Mouse (Mus musculus) G1E (cell line): ENCODE measurements around the gene Tmco4.

ENCODE experiments used
- CTCF ChIP-seq: IDR thresholded peaks from 2 replicates; pipeline ENCODE4 v1.5.1; 2012; ENCODE audit warnings: low read depth, low read length, inconsistent platforms, mixed read lengths
- POLR2AphosphoS5 ChIP-seq: IDR thresholded peaks from 2 replicates; pipeline ENCODE4 v1.6.1; 2012; ENCODE audit warnings: low read depth, low read length, inconsistent platforms; ENCODE audit not compliant: insufficient replicate concordance
- TAL1 ChIP-seq: conservative IDR thresholded peaks from 2 replicates; pipeline ENCODE4 v1.6.1; 2012; ENCODE audit warnings: low read depth, low read length, inconsistent platforms, mixed read lengths

DNA sequence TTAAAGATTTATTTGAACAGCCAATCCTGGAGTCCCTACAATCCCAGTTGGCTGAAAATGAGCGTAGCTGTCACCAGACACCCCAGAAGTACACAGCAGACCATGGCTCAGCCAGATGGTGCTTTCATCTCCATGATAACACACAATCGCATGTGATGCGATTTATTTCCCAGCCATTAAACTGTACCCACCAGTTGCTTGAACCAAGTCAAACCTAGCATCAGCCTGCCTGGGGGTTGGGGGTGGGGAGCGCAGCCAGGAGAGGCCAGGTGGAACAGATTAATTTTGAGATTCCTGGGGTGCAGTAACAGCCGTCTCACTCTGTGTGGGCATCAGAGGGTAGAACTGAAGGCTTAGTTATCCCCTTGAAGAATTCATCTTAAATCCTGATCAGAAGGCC is 73.7 kb downstream of the Tmco4 start:
- TF ChIP-seq CTCF (no peak), TAL1 (no peak), POLR2AphosphoS5 (no peak)
